Mouse (Mus musculus) left cerebral cortex, postnatal 25 days (tissue): ENCODE results near the gene Fer. TPM values are rescaled to one million over a fixed set of nuclear protein-coding genes. Genes with fewer than 3 reads are reported as not detected.

Experiments used
- DNase-seq, 2 experiments: peaks; one replicate each; pipeline ENCODE4 v3.0.0; 2022; ENCODE audit warnings: low spot score in 2 of 2, mixed read lengths in 1 of 2
- intact Hi-C: fragments of 180-260 bp; cut with DNase I; formaldehyde crosslinking; loops from one replicate; pipeline ENCODE4 v1.15.1; 2025
- total RNA-seq, 2 experiments: library from RNA; stranded (reverse); gene quantifications; 2 replicates each; pipeline ENCODE4 v1.2.3; 2021

Gene Fer
- total RNA-seq, 2 experiments from 2014 or later: 29.8 to 30.1 TPM

DNA sequence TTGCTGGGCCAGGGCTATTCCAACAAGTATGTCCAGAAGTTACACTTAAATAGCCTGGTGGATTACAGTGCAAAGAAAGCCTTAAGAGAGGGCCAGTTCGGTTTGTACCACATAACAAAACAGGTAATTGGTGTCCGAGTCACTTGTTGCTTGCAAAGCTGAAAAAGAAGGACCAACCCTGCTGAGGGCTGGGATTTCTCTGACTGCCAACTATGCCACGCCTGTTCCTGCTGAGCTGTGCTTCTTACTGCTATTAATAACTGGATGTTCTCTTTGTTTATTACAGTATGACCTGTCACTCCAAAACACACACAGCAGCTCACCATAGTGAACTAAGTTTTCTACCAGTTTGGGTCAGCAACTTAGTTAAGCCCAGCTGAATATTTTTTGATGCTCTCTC, 260.9 kb downstream of the Fer start:
- intact Hi-C loops: no loop called here
- no peak for DNase-seq

DNA sequence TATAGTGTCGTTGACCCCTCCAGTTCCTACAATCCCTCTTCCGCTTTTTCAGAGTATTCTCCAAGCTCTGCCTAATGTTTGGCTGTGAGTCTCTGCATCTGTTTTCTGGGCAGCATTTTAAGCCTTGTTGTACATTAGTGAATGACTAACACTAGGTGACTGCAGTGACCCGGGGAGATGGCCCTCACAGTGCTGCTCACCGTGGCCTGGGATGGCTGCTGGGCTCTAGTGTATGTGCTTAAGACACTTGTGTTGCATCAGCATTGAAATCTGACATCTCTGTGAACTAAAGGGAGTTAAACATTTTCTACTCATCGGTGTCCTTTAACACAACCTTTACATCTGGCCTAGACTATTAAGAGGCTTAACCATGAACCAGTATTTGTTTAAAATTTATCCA, 264.0 kb downstream of the Fer start:
- intact Hi-C loops: no loop called here
- no peak for DNase-seq

DNA sequence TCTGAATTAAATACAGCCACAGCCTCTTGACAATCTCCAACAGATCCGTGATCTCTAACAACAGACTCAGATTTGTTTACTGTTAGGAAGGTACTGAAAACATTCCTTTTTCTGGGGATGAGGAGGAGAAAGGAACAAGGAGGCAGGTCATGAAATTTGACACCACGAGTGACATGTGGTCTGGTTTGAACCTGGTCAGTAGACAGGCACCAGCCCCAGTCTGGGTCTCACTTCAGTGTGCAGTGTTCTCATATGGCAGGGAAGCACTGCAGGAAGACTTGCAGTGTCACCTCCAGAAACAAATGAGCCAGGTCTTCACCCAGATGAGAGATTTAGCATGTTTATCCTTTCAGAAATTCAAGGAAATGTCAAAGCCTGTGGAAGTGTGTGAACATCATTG, 266.9 kb downstream of the Fer start:
- intact Hi-C loops: no loop called here
- no peak for DNase-seq

DNA sequence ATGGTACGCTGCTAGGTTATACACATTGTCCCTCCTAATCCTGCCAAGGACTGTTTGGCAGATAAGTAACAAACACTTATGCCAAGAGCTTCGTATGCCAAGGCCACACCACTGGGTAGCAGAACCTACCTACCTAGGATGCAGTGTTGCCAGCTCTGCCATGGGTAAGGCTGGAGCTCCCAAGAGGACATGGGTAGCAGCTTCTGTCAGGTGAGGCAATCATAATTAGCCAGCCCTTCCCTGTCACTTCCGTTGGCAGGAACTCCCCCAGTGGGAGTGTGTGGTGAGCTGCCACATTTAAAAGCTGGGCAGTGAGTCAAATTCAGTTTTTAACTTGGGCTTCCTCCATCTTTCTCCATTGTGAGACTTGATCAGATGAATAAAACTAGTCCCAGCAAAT, 267.5 kb downstream of the Fer start:
- peak; percentile 63 to 94 for DNase-seq
- intact Hi-C loops: no loop called here

DNA sequence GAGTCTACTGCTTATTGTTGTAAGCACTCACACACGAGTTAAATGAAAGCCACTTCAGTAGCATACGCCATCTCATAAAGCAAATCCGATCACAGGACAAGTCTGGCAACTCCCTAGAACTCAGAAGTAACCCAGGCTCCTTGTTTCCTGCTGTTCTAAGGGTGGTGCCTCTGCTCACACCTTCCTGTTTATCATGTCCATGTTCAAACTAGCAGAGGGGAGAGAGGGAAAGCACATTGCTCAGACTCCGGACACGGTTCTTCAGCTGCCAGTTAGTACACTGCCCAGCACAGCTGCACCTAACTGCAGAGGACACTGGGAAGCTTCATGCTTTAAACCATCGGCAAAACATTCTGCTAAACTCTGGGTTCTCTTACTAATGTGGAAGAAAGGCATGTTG, 269.3 kb downstream of the Fer start:
- intact Hi-C loops: no loop called here
- no peak for DNase-seq

DNA sequence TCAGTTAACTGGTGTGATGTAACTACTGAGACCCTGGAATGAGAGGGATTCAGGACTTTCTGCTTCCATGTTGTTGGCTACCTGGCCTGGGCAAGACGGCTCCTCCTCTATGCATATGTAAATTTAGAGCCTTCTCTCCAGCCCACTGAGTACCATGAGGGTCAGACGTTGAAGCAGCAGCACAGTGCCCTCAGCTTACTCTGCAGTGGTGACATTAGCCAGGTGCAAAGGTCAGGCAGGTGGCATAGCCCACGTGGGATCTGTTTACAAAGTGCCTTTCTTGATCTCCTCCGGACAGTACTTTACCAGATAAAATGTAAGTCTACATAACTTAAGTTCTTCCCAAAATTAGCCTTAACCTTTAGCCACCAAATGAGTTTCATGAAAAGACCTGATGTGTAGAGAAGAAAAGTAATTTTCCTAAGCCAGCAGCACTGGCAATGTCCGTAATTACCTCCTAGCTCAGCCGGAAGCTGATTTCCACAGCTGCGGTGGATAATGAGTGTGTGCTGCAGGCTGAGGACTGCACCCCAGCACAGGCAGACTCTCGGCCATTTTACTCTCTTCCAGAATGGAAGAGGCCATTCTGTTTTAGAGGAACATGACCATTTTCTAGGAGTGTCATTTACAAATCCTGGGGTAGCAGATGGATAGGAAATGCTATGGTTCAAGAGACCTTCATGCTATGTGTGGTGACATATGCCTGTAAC, 273.2 kb downstream of the Fer start:
- intact Hi-C loops: no loop called here
- DNase-seq: no peak

DNA sequence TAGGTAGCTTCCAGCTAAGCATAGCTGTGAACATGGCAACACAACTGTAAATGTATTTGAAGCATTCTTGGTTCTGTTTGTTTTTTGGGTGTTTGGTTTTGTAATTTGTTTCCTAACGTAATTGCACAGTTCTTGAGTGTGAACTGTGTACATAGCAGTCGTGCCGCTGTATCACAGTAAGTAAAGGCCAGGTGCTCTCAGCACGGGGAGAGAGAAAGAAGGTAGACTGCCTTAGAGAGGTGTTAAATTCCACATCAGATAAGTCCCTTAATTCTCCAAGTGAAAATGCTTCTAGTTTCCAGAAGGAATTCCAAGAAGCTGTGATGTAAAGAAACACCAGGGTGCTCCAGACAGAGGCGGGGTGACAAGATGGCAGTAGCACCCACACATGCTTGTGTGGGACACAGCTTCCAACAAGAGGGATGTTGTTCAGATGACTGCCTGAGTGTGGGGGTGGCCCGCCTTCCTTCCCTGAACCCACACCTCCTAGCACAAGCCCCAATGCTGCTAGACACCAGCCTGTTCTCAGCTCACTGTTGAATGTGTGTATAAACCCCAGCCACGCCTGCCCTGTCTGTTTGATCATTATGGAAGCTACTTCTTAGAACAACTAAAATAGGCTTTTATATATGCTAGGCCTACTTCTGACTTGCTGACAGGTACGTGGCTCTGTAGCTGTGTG, 275.3 kb downstream of the Fer start:
- peak in 1 of 2 experiments; percentile 54 for DNase-seq
- intact Hi-C loops: no loop called here

DNA sequence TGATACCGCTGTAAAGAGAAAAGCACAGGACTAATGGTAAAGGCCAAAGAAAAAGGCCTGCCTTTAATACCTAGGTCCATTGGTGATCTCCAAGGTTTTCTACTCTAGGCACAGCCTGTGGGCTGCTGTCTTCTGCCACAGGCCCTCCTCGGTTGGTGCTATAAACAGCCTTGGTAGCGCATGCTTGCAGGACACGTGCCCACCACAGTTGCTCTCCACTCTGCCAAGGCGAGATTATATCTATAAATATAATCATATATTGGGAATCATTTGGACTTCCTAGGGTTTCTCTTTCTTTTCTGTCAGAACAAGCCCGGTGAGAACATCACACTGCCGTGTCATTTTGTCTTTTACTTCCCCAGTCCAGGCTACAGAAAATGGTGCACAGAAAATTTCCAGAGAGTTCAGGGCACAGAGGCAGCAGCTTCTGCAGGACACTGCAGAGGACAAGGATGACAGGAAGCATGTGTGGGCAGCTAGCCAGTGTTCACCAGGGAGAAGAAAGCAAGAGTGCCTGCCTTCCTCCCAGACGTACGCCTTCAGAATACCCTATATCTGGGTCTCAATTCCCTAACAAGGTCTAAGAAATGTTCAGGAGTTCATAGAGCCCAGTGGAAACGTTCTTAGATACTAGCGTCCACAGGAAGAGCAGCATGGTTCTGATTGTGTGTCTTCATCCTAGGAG, 276.5 kb downstream of the Fer start:
- intact Hi-C loops: no loop called here
- peak in 1 of 2 experiments; percentile 70 for DNase-seq

DNA sequence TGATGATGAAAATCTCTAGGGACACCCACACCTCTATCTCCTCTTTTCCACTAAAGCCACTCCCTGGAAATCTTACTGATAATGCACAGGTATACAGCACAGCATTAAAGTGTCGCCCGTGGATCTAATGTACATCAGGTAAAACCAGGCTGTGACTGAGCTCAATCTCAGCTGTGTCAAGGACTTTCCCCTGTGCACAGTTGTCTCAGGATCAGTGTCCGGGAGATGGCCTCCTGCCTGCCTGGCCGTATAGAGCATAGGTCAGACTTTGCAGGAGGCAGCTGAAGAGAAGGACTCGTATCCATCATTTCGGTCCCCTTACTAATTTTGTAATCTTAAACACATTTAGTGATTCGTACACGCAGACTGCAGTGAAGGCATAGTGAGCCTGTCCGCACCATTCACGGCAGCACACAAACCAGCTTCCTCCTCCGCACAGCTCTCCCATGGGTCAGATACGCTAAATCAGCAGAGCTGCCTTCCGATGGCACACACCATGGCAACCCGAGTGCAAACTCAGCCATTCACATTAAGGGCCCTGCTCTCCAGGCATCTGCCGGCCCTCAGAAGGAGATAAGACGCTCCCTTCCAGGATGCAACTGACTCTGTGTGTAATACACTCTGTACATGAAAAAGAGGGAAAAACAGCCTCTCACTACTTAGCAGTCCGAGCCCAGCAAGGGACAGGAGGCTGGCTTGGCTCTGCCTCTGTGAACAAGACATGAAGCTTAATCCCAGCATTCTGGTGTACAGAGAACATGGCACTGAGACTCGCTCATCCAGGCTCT, 277.4 kb downstream of the Fer start:
- DNase-seq: no peak
- intact Hi-C loops: no loop called here

DNA sequence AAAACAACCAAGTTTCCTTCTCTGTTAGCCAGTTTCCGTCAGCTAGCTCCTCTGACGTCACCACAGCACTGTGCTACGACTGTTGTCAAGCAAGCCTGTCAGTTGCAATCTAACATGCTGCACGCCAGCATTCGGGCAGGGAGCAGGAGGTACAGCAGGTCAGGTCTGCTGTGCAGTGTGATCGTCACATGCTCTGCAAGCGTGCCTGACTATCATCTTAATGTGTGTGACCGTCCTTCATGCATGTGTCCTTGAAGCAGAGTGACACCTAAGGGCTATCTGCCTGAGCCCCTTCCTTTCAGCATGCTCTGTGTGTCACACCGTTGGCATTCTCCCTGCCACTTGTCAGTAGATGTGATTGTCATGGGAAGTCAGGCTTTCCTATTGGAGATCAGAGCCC, 279.0 kb downstream of the Fer start:
- DNase-seq: no peak

DNA sequence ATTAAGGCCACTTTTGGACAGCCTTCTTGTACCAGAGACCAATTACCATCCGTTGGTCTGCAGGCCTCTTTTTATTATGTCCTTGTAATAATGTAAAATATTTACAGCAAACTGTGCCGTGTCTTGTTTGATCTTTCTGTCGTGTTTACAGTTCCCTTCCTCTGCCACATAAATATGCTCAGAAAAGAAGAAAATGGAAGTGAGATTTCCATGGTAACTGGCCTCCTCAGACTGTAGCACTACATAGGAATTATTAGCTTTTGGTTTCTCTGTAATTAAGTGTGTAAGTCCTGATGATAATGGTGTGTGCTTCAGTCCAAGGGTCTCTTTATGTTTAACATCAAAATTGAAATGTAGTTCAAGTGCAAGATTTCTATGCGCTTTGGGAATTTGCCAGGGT, 283.5 kb downstream of the Fer start:
- intact Hi-C loops: no loop called here
- DNase-seq: no peak

More for the DNA sequence above, 279.0 kb downstream of the Fer start:
- intact Hi-C loops: no loop called here

DNA sequence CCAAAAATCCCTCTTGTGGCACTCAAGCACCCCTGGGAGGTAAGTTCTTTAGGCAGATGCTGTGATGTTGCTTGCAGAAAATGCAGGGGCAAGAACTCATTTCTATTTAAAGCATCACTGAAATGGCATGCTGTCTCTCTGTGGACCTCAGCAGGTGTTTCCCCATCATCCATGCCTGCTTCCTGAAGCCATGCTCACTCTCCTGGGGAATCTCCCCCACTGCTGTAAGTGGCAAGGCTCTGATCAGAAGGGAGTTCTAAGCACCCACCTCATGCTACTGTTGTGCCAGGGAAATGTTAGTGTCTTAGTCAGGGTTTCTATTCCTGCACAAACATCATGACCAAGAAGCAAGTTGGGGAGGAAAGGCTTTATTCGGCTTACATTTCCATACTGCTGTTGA, 287.9 kb downstream of the Fer start:
- no peak for DNase-seq
- intact Hi-C loops: no loop called here

DNA sequence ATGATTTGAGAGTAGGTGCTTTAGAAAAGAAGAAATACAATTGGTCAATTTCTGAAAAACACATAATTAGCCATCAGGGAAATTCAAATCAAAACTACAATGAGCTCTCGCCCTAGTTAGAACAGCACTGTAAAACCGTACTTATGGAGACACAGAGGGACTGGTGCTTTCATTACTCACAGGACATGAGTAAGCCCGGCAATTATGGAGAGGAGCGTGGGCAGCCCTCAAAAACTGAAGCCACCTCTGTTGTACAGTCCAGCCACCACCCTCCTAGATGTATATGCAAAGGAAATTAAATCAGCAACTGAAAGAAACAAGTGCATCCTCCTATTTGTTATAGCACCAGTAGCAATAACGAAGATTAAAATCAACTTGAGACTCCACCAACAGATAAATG, 304.9 kb downstream of the Fer start:
- intact Hi-C loops: no loop called here
- DNase-seq: peak in 1 of 2 experiments; percentile 68

DNA sequence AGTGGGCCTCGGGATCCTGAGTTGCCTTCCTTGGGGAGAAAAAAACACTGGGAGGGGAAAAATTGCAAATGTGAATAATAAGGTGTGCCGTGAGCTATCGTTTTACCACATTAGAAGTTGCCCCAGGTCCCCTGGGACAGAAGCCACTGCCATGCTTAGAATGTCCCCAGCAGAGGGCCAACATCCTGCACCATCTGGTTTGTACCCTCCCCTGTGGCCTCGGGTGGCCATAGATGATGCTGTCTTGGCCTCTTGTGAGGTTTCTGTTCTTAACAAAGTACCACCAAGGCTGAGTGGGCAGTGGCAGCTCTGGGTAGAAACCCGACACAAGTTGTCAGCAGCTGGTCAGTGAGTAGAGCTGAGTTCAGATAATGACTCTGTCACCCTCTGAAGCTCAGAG, 307.2 kb downstream of the Fer start:
- DNase-seq: no peak
- intact Hi-C loops: no loop called here

DNA sequence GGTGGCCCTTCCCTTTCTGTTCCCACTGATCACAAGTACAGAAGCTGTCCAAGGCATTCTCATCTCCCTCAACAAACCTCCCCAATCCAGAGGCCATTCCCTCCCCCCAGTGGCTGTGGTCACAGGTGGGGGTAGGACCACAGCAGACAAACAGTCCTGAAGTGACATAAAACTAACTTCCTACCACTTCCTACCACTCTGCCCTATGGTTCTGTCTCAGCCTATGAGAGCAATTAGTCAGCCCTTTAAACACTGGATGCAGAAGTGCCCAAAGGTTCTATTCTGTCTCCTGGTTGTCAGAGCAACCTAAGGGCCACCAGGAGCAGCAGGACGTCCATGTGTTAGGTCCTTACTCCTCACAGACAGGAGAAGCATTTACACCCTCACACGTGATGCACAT, 309.6 kb downstream of the Fer start:
- intact Hi-C loops: no loop called here
- DNase-seq: no peak

DNA sequence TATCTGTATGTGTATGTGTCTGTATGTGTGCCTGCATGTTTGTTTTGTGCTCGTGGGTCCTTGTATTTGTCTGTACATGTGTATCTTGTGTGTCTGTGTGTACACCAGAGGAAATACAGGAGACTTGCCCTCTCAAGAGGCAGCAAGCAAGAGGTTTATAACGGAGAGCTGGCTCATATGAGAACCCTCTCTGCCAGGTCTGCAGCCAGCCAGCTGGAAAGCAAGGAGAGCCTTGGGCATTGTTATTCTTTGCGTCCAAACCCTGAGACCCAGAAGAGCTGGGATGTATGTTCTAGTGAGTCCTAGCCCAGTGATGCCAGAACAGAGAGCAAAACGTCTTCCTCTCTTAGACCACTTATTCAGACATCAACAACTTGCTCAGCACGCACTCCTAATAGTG, 317.7 kb downstream of the Fer start:
- DNase-seq: no peak
- intact Hi-C loops: no loop called here

DNA sequence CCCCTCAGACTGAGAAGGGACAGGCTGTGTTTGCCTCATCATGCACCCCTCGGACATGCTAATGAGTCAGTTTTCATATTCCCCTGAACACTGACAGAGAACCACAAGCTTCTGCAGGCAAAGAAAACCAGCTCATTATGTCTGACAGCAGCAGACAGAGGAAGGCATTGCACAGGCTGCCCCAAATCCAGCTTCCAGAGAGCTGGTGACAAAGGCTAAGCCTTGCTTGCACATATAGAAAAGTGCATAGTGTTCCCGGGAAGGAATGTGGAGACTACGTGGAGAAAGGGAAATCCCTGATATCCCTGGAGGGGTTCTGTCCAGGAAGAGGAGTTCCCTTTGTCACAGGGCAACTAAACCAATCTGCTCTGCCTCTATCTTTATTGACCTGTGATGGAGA, 318.4 kb downstream of the Fer start:
- intact Hi-C loops: no loop called here
- DNase-seq: no peak

DNA sequence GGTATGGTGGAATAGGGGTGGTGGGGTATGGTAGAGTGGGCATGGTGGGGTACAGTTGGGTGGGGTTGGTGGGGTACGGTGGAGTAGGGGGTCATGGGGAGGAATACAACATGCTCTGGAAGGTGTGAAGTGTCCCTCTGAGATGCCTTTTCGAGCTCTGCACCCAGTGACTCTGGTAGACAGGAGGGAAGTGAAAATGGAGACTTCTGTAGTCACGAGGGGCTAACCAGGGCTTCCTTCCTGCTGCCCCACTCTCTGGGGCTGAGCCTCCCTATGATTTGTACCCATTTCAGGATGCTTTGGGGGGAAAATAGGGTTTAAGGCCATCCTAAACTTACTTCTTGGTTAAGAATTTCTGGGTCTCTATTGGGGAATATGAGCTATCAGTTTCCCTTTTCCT, 319.7 kb downstream of the Fer start:
- DNase-seq: no peak
- intact Hi-C loops: no loop called here

DNA sequence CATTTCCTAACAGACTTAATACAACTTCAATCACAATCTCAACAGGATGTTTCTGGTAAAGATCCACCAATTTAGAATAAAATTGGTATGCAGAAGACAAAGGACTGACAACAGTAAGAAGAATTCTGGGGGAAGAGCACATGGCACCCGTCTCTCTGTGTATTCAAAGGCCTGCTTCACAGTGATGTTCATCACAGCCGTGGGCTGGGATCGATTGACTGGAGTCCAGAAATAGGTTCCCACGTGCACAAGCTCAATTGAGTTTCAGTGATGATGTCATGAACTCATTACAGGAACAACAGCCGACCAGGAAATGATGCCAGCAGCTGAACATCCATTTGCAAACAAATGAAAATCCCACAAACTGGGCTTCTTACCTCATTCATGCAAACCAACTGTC, 320.3 kb downstream of the Fer start:
- intact Hi-C loops: no loop called here
- DNase-seq: peak in 1 of 2 experiments; percentile 53
